Mouse (Mus musculus) embryo, embryonic 11.5 days (tissue): ENCODE measurements around the gene Txndc15.

Experiments
- DNase-seq: peaks from one replicate; pipeline ENCODE4 v3.0.0-alpha.2; 2012; ENCODE audit warnings: low read depth, low spot score

Gene Txndc15

DNA sequence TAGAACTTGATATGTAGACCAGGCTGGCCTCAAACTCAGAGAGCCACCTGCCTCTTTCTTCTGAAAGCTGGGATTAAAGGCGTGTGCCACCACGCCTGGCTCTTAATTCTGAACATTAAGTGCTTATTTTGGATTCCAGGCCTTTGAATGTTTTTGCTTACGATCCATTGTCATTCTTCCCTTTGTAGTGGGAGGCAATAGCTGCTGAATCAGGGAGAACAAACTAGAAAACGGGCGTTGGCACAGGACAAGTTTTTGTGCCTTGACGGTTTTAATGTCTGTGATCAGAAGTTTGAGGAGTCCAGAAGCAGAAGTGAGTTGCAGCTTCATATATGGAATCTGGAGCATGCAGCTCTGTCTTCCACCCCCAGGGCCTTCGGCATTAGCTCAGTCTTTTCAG is 16.3 kb downstream of the Txndc15 start:
- no peak for DNase-seq

DNA sequence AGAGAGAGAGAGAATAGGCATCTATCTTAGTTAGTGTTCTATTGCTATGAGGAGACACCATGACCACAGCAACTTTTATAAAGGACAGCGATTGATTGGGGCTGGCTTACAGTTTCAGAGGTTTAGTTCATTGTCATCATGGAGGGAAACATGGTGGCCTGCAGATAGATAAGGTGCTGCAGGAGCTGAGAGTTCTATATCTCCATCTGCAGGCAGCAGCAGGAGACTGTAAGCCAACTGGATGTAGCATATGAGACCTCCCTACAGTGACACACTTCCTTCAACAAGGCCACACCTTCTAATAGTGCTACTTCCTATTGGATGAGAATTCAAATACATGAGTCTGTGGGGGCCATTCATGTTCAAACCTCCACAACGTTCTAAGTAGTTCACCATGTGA is 17.7 kb downstream of the Txndc15 start:
- DNase-seq: no peak

DNA sequence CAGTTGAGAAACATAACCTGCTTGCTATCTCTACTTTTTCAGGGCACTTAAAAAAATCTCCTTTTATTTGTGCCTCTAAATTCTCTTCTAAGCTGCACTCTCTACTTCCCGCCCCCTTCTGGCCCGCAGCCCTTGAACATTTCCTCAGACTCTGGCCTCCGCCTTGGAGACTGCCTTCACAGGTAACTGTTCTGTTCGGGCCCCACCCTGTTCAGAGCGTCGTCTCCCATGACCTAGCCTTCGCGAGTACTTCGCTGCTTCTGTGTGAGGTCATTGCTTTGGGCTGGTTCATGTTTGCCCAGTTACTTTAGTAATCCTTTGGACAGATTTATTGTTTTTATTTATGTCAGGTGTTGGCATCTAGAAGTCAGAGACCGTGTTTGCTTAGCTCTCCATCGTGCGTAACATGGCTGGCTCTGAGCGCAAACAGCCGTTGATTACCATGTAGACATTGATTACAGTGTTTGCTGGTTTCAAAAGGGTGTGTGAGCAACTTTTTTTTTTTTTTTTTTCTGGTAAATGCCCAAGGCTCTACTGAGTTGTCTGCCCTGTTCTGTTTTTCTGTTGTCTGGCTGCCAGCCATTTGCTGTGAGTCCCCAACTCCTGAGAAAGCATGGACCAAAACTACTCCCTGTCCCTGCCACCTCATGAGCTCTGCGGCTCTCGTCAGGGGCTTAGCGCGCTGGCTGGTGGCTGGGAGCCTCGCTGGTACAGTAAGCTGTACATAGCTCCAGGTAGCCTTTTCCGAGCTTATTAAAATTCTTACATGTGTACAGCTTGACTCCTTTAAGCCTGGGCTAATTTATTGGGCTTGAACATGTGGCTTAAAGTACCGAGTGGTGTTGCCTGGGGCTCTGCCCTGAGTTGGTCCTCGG is 19.4 kb downstream of the Txndc15 start:
- no peak for DNase-seq

DNA sequence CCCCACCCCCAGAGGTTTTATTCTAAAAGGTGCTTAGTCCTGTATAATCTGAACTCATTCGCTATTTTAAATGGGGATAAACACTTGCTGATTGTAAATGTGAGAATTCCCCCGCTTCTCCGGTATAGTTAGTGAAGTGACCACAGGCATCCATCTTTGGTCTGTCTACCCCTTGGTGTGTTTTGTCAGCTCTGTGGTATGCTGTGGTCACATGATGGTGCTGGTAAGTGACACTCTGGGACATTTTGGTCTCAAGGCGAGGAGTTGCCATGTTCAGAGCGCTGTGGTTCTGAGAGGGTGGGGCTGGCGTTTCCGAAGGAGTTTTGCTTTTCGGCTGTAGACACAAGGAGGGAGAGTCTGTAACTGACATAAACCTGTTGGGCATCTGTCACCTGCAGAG is 23.4 kb downstream of the Txndc15 start:
- no peak for DNase-seq

DNA sequence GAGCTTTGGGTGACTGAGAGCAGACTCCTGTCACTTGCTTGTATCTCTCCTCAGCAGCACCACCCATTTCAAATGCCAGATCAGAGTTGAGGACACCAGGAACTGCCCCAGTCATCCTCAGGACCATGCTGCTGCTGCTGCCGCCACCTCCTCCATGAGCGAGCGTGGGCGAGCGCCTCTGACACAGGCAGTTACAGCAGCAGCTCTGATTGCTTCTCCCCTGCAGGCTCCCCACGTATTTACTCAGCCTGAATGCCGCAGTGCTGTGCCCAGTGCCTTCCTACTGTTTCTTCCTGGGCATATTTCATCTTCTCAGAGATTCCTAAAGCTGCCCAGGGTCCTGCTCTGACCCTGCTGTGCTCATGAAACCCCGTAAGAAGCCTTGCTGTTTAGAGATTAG is 27.9 kb downstream of the Txndc15 start:
- no peak for DNase-seq

DNA sequence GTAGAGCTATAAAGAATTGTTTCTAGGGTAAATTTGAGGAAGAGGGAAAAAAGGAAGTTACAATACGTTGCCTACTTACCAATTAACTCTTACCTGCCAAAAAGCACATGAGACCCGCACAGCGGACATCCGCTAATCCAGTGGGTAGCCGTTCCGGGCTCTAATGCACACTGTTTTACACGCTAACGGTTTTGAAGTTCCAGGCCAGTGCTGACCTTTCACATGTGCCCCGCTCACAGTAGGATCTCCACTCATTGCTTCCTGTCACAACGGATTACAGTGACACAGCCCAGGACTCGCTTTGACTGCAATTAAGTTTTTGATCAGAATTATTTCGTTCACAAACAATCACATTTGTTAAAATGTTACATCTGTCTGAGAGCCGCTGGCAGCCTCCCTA is 39.9 kb downstream of the Txndc15 start:
- DNase-seq: no peak

DNA sequence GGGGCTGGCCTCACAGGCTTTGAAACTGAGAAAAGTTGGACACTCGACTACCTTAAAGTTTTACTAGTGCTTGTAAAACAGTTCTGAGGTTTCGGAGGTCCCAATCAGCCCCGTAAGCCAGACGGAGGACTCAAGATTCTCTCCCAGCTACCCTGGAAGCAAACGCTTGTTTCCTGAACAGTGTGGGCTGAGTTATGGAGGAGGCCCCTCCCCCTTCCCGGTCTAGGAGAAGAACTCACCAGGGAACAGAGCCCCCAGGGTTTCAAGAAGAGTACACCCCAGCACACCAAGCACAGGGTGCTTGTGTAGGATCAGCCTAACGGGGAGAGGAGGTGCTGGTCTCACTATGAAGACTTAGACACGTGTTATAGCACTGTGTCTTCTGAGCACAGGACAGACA is 42.3 kb downstream of the Txndc15 start:
- DNase-seq: no peak

DNA sequence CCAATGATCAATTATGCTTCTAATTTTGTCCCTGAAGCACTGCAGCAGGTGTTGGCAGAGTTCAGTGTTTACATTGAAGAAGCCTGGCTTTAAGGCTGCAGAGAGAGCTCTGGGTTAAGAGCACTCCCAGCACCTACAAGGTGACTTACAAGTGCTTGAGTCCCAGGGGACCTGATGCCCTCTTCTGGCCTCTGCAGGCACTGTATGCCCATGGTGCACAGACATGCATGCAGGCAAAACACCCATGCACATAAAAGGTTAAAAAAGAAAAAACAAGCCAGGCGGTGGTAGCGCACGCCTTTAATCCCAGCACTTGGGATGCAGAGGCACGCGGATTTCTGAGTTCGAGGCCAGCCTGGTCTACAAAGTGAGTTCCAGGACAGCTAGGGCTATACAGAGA is 43.2 kb downstream of the Txndc15 start:
- DNase-seq: no peak

DNA sequence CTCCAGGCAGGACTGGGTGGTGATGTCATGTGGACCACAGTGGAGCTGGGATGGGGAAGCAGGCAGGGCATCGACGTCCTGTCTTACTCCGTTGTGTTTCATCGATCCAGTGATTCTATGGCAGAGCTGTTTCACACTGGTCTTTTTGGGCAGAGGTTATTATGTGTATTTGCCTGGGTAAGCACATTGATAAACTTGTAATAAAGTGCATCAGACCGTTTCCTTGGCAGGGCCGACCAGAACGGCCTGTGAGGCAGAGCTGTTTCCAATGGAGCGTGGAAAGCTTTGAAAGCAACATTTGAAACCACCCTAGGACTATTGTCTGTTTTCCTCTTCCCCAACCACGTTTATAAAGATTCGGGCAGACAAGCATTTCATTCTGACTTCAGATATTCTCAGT is 46.1 kb downstream of the Txndc15 start:
- DNase-seq: no peak

DNA sequence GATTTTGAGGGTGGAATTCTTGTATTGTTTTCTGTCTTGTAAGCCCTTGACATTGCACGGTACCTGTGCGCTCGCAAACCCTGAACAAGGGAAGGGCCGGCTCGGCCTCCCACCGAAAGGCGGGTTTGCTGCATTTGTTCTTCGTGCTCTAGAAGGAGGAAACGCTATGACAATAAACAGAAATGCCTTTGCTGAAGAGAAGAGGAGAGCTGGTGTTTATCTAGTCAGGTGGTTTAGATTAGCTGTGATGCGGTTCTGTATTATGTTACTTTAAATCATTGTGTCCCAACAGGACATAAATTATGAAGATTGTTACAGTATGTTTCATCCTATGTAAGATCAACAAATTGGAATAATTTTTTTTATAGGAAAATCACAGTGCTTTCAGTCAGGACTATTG is 47.0 kb downstream of the Txndc15 start:
- no peak for DNase-seq

DNA sequence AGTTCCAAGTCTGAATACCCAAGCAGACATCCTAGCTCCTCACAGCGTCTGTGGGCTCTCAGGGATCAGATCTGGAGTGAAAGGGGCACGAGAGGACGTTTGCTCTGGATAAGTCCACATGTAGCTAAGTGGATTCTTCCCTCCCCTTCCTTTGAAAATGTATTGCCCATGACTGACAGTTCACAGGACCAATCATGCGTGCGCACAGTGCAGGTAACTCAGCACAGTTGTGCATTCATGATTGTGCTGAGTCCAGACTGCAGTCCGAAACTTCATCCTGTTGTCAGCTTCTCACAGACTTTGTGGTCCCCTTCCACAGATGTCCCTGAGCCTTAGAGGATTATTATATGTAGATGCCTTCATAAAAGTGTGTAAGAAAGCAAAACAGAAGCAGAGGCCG is 59.9 kb downstream of the Txndc15 start:
- DNase-seq: no peak

DNA sequence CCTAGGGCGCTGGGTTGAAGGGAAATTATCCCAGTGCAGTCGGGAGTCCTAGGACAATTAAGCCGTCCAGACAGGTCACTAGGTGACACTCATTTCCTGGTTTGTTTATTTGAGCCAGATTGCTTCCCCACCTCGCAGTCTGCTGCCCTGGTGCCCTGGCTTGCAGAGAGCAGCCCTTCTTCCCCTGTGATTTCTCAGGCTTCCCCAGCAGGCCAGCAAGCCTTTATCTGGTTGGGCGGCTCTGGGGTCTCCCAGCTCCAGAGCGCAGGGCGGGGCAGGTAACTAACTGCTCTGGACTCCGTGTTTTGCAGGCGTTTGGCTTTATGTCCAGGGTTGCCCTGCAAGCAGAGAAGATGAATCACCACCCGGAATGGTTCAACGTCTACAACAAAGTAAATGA is 60.6 kb downstream of the Txndc15 start:
- DNase-seq: no peak
